Mouse (Mus musculus) spleen, postnatal 10 days (tissue): ENCODE data around the gene Lmx1a.

Experiments used
- DNase-seq, 2 experiments: peaks; one replicate each; pipeline ENCODE4 v3.0.0; 2021 to 2022; ENCODE audit warnings: low spot score in 2 of 2

Lmx1a gene

DNA sequence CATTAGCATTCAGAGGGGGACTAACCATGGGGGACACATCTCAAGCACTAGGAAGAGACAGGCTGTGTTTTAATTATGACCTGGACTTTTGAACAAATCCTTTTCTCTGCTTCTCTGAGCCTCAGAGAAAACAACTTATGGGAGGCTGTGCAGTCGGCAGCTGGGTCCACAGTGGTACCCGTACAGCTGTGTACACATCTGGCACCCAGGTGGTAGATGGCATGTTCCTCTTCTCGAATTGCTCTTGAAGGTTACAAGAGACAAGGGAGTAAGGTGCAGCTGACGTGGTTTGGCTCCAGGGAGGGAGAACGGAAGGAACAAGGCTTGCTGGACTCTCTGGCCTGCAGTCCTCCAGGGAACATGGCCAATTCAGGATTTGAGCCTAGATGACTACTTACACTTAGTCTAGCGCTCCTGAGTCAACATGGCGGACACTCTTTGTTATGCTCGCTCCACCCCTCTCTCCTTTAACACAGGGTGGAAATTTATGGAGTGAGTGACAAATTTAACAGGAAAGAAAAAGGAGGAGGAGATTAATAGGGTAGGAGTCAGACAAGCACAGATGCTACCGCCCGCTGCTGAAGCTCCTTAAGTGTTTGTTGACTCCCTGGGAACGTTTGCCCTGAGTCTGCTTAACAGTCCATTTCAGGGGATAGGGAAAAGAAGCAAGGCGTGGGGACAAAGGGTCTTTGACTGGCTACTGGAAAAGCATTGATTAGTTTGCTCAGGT lies 99.8 kb downstream of the Lmx1a start:
- DNase-seq = no peak

DNA sequence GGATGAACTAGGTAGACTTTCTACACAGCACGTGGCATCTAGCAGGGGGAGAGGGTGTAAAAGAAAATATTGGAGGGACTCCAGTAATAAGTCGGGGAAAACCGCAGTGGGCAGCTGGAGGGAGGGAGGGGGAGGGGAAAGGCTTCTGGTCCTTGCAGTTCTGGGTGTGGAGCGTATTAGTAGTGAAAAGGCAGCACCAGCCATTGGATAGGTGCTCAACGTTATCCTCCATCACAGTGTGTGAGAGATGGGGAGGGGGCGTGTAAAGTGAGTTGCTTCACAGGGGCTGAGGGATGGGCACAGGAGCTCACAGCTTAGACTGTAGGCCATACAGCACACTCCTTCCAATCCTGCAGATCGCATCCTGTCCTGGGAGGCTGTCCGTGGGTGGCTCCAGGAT lies 100.4 kb downstream of the Lmx1a start:
- DNase-seq = no peak

DNA sequence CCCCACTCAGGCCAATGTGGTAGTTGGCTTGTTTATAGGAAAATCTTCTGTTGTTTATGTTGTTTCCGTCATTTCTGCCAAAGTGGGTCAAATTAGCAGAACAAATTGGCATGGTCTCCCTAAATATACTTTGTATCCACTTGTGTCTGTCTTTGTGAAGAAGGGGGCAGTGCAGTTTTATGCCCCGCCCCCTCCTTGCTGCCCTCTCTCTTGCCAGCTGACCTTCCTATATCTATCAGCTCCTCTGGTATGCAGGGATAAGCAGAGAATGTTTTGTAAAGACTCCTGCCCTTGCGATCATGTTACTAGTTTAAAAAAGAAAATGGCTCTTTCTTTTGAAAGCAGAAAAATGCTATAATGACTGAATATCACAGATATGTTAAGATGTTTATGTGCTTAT lies 101.7 kb downstream of the Lmx1a start:
- no peak for DNase-seq

DNA sequence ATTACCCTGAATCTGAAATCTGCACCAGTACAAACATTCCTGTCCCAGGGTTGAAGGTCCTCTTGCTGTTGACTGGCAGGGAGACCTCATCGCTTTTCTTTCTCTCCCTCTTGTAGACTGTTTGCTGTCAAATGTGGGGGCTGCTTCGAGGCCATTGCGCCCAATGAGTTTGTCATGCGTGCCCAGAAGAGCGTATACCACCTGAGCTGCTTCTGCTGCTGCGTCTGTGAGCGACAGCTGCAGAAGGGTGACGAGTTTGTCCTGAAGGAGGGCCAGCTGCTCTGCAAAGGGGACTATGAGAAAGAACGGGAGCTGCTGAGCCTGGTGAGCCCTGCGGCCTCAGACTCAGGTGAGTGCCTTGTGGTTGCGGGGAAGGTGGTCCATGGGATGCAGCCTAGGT lies 102.2 kb downstream of the Lmx1a start:
- DNase-seq = no peak

DNA sequence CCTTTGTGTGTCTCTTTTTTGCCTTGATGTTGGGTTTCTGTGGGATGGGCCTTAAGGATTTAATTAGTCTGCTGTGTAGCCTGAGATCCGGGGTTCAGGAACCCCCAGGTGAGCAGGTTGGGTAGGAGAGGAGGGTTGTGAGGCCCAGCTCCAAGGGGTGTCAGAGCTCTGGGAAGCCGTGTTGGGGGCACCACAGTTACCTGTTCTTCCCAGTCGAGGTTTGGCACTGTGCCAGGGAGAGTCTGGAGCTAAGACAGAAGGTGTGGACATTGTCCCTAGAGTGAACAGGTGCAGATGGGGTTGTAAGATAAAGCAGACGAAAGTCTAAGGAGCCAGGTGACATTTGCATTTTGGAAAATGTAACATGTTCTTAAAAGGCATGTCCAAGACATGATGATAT lies 112.9 kb downstream of the Lmx1a start:
- no peak for DNase-seq

DNA sequence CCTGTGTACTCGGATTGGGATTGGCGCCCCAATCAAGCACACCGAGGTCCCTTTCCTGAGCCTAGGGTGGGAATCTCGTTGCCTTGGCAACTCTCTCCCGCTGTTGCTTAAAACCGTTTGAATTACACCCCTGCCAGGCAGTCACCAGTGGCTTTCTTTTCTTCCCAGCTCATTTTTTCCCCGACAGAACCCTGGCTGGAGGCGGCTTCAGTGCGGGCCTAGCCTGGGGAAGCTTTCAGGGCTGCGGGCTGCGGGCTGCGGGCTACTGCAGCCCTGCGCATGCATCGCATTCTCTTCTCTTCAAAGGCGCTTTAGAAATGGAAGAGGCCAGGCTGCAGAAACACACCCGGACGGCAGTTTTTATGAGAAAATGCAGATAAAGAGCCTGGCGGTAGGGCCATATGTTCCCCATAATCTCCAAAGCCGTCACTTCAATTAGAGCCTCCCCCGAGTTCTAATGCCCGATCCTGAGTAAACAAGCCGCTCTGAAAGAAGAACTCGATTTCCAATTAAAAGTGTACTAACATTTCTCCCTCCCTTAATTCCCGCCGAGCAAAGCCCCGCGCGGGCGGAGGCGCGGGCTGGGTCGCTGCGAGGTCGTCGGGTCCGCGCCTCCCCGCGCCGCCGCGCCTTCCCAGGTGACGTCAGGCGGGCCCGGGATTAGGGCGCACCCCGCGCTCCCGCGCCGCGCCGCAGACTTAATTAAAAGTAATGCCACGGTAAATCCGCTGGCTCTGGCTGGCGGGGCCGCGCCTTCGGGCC lies 113.7 kb downstream of the Lmx1a start:
- DNase-seq = no peak

DNA sequence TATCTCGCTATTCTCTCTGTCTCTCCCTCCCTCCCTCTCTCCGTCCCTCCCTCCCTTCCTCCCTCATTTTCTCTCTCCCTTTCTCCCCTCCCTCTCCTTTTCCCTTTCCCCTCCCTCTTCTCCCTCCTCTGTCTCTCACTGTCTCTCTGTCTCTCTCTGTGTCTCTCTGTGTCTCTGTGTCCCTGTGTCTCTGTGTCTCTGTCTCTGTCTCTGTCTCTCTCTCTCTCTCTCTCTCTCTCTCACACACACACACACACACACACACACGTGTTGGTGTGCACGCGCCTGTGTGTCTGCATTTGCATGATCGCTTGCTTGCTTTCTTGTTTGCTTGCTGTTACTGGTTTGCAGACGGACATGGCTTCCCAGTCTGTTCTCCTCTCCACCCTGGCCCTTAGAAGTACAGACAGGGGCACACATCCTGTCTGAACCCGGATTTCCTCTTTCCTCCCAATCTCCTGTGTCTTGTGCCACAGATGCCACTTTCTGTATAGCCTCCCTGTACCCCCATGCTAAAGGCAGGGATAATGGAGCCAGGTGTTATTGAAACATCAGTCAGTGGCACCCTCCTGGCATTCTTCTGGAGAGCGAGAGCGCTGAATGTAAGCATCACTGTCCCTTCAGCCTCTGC lies 114.4 kb downstream of the Lmx1a start:
- DNase-seq = no peak

DNA sequence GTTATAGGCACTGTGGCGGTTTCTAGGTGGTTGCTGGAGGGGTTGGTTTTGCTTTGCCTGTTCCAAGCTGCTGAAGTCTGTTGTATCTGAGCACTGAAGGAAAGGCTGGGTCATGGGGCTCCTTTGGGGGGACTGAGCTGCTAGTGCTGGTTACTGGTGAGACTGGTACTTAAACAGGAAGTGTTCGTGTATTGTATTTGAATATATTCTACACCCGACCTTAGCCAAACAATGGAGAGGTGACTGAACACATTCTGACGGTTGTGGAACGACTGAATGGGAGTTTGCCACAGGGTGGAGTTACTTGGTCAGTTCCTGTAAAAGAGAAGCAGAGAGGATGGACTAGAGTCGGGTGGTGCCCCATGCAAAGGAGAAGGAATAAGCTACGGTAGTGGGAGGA lies 115.8 kb downstream of the Lmx1a start:
- DNase-seq = no peak

DNA sequence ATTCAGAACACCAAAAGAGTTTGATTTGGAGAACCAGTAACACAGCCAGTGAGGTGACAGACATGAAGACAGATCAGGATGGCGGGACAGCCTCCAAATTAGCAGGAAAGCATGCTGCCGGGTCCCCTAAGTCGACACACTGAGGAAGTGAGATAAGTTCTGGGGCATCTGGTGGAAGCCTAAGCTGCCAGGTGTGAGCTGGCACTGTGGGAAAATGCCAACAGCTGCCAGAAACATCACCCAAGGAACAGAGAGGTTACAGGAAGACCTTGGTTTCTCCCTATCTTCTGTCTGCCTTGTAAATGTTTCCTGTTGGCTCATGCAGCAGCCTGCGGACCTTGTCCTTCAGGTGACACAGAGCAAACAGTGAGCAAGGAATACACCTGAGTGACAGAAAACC lies 122.1 kb downstream of the Lmx1a start:
- no peak for DNase-seq

DNA sequence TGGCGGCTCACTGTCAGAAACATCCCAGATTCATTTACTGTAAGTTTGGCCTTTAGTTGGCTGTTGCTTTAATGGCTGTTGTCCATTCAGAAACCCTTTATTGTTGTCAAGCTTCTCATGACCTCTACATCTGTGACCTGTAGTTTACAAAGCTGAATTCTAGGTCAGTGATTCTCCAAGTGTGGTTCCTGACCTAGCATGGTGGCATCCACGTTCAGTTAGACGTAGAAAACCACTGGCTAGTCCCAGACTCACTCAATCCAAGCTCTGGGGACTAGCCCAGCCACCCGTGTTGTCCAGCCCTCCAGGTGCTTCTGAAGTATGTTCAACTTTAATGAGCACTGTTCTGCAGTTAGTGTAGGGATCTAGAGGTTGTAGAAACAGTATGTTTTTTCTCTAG lies 126.1 kb downstream of the Lmx1a start:
- DNase-seq = no peak

DNA sequence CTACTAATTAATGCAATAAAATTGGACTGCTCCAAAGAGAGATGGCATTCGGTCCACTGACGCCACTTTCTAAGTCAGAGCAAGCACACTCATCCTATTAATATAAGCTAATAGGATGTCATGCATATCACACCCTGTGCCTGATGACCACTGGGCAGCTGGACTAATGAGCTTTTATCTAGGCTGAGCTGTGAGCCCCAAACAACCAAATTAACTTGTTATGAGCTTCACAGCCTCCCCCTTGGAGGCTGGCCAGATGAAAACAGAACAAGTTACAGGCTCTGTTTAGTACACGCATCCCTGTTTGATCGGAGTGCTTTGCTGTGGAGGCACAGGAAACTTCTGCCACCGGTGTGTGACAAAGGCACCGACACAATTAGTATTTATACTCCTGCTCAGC lies 128.0 kb downstream of the Lmx1a start:
- DNase-seq = no peak

DNA sequence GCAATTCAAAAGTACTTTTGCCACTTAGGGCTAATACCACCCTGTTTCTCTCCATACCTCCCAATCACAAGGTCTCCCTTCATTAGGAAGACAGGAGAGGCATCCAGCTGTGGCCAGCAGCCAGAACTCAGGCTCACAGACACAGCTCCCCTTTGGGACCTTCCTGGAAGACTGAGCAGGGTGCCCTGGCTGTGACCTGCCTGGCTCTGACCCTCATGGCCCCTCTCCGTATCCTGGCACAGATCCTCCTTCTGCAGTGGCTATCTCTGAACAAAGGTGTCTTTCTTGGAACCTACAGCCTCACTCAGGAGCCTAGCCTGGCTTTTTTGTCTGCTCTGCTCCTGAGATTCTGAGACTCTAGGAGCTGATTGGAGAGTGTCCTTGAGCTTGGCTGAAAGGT lies 128.6 kb downstream of the Lmx1a start:
- no peak for DNase-seq

DNA sequence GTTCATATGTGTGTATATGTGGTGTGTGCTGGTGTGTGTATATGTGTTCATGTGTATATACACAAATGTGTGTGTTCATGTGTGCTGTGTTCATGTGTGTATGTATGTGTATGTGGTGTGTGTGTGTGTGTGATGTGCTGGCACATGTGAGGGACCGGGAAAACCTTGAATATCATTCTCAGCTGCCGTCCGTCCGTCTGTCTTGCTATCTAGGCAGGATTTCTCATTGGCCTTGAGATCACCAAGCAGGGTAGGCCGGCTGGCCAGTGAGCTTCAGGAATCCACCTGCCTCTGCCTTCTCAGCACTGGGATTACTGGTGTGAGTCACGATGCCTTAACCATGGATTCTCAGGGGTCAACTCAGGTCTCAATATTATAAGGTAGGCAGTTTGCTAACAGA lies 131.0 kb downstream of the Lmx1a start:
- DNase-seq = no peak

DNA sequence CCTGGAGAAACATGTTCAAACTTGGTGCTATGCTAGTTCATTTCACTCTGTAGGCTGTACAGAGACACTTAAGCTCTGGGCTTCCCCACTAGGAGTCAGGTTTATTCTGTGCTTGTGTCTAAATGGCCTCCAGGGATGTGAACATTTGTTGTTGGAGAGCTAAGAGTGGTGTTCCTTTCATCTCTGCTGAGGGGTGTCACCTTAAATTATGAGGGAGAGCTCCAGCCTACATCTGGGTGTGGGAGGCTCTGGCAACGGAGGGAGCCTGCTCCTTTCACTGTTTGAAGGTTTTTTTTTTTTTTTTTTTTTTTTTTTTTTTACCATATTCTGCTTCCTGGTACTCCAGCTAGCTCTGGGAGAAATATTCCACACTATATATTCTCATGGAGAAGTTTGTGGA lies 132.1 kb downstream of the Lmx1a start:
- DNase-seq = no peak

DNA sequence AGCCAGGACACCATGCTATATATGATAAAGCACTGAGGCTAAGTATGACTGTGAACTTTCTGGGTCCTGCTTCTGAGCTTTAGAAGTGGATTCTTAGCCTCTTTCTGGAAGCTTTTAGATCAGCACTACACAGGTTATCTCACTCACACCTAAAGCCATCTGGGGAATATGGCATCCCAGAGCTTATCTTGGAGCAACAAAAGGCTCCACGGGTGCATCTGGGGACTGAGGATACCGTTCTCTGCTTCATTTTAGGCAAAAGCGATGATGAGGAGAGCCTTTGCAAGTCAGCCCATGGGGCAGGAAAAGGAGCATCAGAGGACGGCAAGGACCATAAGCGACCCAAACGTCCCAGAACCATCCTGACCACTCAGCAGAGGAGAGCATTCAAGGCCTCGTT lies 141.3 kb downstream of the Lmx1a start:
- DNase-seq = no peak

DNA sequence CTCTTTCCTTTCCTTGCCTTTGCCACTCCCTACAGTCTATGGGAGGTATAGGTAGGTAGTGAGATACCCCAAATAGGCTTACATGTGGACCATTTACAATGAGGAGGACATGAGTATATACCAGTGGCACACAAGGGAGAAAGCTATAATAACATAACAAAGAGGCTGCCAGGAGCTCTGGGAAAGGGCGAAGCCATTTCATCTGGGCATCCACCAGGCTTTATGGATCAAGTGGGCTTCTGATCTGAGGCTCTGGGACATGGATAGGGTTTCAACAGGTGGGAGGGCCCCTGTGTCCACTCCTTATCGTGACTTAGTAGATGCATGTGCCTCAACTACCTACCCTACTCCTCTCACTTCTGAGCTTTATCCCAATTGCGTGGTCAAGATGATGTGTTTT lies 142.6 kb downstream of the Lmx1a start:
- no peak for DNase-seq

DNA sequence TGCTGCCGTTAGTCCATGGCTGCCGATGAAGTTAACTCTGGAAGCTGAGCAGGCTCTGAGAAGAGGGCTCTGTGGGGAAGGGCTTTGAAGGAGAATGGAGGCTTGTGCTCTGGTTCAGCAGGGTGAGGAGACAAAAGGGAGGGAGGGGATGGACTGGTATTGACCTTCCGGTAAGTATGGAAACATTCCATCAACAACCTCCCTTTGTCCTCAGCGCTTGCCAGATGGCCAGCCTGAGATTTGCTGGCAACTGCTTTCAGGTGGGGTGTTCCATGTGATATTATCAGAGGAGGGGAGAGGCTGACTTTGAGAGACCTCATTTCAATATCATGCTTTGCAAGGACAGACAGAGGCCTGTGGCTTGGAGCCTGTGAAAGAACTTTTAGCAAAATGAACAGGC lies 165.8 kb downstream of the Lmx1a start:
- DNase-seq = no peak

DNA sequence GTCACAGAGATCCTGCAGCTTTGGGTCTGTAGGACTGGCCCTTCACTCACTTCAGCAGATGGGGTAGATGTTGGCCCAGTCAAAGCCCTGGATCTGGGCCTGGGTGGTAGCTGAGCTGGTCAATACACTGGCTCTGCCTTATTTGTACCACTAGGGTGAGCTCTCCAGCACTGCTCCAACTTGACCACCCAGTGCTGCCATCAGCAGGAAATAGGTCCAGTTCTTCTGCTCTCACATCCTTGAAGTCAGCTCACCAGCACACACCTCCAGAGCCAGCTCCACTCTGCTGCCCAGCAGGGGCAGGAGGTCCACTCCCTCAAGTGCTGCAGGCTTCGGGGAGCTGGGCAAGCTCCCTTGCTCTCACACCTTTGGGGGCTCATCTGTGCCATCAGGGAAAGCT lies 183.0 kb downstream of the Lmx1a start:
- no peak for DNase-seq

DNA sequence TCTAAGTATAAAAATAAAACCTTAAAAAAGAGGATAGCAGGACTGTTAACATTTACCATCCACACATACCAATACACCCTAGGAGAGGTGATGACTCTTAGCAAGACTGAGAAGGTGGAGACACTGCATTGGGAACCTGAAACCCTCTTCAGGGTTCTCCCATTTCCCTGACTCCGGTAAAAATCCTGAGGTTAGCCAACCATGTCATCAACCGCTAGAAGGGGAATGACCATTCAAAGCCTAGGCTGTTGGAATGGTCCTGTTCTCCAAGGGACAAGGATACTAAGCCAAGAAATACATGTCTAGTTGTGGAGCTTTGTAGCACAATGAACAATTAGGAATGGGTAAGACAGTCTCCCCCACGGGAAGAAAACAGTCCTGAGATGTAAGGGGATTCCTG lies 185.1 kb downstream of the Lmx1a start:
- DNase-seq = no peak

DNA sequence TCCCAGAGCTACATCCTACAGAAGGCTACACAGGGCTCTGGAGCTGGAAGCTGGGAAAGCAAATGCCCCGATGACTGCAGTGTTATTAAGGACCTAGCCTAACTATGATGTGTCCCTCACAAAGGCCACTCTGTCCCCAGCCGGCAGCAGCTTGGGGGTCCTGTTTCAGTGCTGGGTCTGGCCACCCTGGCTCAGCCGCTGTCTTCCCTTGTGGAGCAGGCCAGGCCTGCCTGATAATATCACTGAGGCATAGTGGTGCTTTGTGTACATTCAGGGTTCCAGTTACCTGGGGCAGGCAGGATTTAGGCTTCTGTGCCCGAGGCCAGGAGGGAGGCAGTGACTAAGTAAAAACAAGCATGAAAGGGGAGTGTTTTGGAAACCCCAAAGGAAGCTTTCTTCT lies 188.9 kb downstream of the Lmx1a start:
- DNase-seq = no peak

DNA sequence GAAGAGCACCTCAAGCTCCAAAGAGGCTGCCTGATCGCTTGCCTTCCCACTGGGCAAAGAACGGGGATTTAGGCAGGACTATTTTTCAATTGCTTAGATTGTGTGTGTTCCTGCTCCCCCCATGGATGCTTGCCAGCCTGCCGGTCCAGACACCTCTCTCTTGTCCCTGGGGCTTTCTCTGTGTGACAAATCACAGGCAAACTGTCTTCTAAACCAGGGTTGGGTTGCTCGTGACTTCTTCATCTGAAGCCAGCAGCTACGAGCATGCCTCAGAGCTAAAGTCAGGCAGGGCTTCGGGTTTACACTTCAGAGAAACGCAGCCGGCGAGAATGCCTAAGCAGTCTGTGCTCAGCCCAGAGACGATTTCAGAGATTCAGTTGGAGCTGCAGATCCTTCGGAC lies 189.3 kb downstream of the Lmx1a start:
- DNase-seq = no peak

DNA sequence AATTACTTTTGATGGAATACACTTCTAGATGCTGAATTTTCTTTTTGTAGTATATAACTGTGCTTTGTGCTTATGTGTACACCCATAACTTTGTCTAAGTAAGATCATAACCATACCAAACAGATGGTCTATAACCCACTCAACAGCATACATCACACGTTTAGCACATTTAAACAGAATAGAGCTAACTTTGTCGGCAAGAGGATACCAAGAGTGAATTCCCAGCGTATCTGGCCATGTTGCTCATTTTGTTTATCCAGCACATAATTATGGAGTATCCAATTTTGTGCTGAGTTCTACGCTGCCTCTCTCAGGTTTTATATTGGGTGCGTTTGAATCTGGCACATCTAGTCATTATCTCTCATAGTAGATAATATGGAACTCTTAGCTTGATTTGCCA lies 196.7 kb downstream of the Lmx1a start:
- no peak for DNase-seq

DNA sequence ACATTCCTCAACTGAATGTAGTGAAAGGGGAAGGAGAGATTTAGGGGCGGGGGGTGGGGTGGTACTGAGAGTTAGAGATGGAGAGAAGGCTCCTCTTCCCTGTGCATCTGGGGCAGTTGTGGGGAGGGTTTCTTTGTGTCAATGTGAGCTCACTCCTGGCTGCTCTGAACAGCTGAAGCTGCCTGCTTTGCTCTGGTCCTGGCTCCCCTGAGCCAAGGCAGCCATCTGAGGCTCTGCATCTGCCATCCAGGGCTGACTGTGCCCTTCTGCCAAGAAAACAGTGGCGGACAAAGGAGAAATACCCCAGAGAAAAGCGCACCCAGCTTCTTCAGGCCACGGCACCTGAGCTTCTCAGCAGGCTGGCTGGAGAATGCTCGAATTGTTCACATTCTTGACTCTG lies 199.1 kb downstream of the Lmx1a start:
- no peak for DNase-seq
